Mouse (Mus musculus): ENCODE measurements around the gene Ylpm1.

Ylpm1 gene

DNA sequence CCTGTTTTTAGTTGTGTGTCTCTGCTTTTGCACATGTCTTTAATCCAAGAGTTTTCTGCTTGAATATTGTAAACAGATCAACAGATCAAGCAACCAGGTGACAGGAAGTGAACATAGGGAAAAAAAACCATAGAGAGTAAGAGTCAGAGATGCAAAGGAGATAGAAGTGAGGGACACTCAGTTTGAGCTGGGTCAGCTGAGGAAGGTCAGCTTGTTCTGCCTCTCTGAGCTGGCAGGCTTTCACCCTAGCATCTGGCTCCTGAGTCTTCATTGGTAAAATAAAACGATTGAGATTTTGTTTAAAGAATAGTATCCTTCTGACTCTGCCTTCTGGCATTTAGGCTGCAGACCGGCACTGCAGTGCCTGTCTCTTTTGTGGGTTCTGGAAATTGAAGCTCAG is 14.4 kb downstream of the Ylpm1 start:
- peak in 1 of 2 experiments; percentile 24 for DNase-seq

DNA sequence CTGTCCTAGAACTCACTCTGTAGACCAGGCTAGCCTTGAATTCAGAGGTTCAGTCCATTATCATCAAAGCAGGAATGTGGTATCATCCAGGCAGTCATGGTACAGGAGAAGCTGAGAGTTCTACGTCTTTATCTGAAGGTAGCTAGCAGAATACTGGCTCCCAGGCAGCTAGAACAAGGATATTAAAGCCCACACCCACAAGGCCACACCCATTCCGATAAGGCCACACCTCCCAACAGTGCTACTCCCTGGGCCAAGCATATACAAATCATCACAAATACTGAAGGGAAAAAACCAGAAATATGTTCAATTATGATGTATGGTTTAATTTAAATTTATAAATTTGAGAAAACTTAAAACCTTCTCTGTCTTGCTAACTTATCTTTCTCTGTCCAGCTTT is 16.1 kb downstream of the Ylpm1 start:
- no peak for DNase-seq

DNA sequence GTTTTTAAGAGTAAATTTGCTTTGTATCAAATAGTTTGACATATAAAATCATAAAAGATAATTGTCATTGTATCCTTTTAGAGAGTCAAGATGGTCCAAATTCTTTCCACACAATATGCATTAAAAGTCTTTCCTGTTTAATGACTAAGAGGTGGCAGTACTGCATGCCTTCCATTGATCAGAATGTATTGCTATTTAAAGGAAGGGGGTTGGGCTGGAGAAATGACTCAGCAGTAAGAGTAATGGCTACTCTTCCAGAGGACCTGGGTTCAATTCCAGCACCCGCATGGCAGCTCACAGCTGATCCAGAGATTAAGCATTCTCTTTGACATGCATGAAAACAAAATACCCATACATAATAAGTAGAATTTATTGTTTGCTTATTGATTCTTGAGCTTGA is 25.9 kb downstream of the Ylpm1 start:
- DNase-seq, result no peak

DNA sequence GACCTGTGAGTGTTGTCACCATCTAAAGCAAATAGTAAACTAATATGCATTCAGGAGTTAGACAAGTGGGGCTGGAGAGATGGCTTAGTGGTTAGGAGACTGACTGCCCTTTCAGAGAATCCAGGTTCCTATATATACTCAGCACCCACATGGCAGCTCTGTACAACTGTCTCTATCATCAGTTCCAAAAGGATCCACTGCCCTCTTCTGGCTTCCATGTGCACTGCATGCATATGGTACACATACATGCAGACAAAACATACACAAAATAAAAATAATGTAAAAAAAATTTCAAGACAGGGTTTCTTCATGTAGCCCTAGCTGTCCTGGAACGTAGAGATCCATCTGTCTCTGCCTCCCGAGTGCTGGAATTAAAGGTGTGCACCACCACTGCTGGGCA is 36.6 kb downstream of the Ylpm1 start:
- DNase-seq, result peak in 1 of 2 experiments; percentile 40

DNA sequence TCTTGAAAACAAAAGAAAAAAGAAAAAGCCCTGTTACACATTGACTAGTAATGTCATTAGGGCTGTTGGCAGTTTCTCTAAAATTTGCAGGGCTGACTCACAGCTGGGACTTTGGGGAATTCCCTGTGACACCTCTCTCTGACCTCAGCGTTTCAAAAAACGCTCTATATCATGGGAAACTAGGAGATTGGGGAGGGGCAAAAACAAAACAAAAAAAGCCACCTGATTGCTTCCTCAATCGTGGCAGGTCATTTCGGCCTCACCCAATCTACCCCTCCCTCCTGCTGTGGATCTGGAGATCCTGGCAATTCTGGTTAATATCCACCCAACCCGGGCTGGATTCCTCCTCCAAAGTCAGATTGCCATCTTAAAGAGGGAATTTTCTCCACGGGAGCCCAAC is 55.1 kb downstream of the Ylpm1 start:
- DNase-seq, result no peak

DNA sequence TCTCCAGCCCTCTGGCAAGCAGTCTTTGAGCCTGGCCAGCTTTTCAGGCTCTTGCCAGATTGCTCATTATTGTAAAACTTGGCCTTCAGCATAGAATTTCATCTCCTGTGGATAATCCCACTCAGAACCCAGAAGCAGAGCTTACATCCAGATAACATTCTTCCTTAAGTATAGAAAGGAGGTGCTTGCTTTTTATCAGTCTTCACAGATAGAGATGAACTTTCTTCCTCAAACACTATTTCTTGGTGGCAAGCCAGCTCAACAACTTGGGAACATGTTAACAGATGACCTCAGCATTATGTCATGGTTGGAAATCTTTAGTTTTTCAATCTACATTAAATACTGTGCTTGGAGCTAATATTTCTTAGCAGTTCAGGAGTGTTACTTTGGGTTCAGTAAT is 74.9 kb downstream of the Ylpm1 start:
- no peak for DNase-seq

DNA sequence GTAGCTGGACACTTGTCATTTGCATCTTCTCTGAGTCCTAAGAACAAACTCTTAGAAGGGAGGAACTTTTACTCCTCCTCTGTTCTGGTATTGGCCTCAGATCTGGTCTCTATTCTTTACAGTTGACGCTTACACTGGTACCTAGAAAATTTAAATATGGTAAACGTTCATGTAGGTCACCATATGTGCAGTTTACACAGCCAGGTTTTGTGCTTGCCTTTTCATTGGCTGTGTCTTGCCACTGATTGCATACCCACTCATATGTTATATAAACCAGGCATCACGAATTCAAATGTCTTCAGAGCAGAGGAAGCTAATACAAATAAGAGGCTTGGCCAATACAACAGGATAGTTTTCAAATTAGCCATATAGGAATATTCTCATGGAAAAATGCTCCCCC is 81.0 kb downstream of the Ylpm1 start:
- no peak for DNase-seq

DNA sequence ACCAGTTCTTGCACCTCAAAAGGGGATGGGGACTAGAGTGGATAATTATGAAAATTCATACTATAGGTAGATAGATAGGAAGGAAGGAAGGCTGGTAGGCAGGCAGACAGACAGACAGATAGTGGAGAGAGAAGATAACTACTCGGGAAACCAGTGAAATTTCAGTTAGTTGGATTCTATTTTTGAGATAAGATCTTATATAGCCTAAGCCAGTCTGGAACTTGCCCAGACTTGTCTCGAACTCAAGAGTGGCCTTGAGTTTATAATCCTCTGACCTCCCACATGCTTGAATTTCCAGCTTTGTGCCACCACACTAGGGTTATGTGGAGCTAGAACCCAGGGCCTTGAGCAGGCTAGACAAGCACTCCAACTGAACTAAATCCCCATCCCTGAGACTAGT is 88.1 kb downstream of the Ylpm1 start:
- DNase-seq, result no peak

DNA sequence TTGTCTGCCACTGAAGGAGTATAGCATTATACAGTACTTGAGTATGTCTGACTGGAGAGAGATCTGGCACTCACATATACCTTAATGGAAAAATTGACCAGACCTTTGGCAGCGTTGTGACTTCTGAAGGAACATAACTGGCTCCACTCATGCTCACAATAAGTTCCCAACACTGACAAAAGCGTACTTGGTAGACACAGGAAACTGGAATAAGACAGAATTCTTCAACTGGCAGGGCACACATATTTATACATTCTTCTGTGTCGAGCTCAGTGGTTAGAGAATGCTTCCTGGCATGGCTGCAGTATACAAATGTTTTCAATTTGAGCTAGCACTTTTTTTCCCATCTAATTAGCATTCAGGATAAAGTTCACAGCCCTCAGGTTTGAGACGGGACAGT is 88.8 kb downstream of the Ylpm1 start:
- no peak for DNase-seq

DNA sequence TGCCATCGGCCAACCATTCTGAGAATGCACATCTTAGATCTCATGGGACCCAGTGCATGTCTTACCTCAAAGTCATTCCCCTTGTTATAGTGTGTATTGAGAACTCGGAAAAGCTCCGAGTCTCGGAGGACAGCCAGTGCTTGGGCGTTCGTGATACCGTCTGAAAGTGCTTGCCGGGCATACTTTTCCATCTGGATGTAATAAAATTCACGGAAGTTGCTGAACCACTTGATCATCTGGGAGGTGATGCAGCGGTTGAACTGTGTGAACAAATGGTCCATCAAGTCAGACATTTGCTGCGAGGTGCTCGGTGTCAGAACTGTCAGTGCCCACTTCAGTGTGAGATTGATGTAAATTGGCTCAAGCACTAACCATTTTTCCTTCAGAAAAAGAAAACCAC is 91.7 kb downstream of the Ylpm1 start:
- no peak for DNase-seq

DNA sequence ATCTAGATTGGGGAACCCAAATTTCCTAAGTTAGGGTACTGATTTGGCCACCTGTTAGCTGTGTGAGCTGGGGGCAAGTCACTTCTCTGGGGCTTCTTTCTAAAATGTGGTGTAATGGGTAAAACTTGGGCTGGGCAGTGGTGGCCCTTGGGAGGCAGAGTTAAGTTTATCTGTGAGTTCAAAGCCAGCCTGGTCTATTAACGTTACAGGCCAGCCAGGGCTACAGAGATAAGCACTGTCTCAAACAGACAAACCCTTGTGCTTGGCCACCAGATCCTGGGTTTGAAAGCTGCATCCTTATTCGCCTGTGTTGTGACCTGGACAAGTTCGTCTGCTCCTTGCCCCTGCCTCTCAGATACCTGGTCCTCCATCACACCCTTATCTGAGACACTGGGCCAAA is 95.1 kb downstream of the Ylpm1 start:
- no peak for DNase-seq

DNA sequence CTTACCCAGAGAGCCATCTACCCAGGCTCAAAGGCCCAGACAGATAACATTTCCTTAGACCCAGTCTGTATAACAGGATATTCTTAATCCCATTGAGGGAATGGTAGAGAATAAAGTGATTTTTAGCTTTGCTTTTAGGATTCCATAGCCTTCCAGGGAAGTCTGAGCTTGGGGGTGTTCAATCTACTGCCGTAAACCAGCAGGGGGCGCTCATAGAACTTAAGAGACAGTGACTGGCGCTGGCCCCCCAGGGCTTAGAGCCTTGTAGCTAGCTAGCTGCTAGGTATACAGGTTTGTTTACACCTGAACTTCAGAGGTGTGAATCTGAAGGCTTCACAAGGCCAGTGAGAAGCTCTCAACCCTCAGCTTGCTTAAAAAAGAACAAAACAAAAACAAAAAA is 96.1 kb downstream of the Ylpm1 start:
- DNase-seq, result peak; percentile 69 to 86

DNA sequence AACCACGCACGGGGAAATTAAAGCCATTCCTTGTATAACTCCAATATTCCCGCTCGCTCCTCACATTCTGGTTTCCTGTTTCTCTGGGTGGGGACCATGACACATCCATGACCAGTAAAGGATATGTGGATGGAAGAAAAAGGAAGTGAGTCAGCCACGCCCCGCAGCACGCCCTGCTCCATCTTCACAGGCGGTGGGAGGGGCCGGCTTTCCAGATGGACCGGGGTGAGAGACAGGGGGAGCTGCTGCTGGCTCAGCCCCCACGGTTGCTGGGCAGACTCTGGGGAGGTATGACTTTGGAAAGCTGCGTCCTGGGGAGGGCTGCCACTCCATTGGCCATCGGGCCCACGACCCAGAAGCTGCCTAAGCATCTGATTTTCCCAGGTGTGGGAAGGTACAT is 97.9 kb downstream of the Ylpm1 start:
- DNase-seq, result peak in 1 of 2 experiments; percentile 34

DNA sequence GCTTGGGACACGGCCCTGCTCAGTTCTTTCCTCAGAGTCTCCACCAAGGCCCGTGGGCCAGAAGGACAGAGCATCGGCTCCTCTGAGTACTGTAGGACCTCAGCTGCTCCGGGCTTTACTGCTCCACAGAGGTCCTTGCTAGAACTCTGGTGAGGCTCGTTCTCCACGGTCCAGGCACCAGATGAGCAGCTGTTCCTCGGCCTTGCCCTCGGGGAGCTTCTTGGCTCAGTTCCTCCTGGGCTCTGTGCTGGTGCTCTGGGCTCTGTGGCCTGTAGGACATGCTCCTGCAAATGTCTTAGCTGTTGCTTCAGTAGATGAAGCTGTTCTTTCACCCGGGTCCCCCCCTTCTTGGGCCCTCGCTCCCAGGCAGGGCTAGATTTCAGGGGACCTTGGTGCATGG is 98.6 kb downstream of the Ylpm1 start:
- DNase-seq, result peak; percentile 41 to 49

DNA sequence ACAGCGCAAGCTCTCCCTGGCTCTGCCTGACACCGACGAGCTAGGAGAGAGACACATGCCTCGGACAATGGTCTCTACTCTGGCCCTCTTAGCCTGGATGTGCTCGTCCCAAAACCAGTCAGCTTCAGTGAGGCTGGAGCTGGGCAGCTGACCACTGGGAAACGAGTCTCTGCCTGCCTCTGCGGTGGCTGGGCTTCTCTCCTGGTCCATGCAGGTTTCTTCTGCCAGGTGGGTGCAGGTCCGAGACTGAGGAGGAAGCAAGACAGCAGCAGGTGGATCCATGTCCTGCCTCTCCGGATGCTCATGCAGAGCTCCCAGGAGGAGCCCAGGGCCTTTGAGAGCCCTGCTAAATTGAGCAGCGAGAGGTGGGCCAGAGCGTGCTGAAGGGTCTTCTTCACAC is 99.0 kb downstream of the Ylpm1 start:
- no peak for DNase-seq

DNA sequence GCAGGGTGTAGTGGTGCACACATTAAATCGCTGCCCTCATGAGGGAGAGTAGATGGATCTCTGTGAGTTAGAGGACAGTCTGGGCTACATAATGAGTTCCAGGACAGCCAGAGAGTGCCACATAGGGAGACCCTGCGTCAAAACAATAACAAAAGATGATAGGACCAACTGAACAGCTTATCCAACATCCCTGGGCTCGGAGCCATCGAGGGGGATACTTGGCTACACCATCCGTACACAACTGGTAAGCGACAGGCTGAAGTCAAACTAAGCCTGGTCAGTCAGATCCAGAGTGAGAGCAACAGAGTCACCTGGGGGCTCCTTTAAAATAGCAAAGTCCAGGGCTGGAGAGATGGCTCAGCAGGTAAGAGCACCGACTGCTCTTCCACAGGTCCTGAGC is 99.7 kb downstream of the Ylpm1 start:
- no peak for DNase-seq

DNA sequence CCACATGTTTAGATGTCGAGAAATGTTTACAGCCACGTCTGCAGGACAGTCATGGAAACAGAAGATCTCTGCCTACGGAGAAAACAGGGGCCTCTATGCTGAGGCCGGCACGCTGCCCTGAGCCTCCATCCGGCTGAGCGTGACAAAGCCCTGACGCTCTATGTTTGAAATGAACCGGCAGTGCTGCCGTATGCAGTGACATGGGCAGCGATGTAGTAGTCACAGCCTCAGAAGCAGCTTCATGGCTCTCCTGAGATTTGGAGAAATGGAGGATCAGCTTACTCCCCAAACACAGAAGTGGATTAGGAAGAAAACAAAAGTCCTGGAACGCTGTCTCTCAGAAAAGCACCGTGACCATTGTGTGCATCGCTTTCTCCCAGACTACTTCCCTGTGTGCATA is 104.9 kb downstream of the Ylpm1 start:
- no peak for DNase-seq

DNA sequence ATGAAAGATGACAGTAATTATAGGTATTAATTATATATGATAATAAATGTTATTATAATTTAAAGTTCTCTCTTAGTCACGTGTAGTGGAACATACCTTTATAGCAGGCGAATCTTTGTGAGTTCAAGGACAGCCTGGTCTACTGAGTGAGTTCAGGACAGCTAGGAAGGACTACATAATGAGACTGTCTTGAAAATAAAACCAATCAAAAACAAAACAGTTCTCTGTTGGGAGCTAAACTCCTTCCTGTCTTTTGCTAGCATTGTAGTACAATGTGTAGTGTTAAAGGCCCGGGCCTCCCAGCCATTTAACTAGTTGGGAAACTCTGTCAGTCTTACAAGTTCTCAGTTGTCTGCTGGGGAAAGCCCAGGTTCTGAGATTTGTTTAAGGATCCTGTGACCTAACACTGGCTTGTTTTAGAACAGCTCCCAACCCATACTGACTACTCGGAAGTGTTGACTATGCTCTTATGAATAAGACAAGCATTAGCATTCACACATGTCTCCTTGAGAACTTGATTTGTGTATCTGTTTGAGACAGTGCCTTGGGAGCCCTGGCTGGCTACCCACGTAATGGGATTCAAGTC is 105.5 kb downstream of the Ylpm1 start:
- DNase-seq, result no peak

DNA sequence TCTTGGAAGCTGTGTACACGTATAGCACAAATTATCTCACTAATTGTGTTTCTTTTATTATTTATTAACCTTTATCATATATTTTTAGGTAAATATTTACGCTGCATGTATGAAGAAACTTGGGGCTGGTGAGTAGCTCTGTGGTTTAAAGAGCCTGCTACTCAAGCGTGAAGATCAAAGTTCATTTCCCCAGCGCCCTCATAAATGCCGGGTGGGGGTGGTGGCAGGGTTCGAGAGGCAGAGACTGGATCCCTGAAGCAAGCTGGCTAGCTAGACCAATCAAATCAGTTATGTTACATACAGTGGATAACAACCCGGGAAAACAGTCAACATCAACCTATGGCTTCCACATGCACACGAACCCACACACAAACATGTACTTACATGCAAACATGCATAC is 107.0 kb downstream of the Ylpm1 start:
- DNase-seq, result no peak

DNA sequence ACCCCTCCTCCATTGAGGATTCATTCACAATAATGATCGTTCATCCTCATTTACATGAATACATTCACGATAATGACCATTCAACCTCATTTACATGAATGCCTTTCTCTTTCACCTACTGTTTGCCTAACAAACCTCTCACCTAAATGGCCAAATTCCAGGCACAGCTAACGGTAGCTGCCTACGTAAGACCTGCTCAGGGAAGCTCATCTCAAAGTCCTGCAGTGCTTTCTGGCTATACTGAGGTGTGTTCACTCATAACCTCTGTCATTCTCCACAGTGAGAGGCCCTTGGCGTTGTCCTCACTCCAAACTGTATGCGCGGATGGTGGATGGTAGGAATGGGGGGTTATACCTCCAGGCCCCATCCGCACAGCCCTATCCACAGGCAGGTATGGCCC is 108.7 kb downstream of the Ylpm1 start:
- DNase-seq, result no peak

DNA sequence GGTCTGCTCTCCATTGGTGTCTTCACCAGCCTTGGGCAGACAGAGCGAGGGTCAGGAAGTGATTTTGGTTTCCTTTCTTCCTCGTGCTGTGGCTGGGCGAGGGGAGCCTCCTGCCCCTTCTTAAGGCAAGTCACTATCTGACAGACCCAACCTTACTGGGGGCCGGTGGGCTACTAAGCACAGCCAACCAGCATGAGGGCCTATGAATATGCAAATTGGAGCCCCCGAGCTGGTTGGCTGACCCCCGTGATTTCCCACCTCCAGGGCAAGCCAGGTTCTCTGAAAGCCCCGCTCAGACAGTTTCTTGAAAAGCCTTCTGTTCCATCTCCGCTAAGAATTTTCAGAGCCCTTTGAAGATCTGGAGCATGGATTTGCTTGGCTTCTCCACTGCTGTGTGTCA is 110.2 kb downstream of the Ylpm1 start:
- DNase-seq, result no peak

DNA sequence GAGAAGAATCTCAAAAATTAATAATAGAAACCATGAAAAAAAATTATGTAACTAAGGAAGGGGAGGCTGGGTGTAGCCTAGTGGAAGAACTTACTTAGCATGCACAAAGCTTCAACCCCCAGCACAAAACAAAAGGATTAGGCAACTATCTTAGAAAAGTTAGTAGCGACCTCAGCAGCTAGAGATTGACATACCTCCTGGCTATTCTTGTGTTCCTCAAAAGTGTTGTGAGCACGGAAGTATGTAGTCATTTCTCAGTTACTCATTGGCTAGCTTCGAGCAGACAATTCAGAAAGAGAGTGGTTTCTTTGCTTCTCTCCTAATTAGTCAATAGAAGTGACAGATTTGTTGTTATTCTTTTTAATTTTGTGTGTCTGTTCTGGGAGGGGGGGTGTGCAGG is 112.5 kb downstream of the Ylpm1 start:
- no peak for DNase-seq

DNA sequence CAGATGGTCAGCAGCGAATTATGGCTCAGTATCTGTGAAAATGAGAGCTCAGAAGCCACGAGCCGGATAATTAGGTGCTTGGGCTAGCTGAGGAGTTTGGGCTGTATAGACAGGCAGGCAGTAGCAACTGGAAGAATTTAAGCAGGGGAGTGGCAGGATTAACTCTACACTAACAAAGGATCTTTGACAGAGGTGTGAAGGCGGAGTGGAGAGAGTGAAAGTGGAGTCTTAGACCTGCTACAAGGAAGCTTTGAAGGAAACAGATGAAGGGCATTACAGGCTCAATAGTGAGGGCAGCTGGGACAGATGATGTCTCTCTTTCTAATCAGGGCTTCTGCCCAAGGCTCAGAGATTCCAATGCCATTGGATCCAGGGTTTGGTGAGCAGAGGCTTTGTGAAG is 113.3 kb downstream of the Ylpm1 start:
- no peak for DNase-seq

DNA sequence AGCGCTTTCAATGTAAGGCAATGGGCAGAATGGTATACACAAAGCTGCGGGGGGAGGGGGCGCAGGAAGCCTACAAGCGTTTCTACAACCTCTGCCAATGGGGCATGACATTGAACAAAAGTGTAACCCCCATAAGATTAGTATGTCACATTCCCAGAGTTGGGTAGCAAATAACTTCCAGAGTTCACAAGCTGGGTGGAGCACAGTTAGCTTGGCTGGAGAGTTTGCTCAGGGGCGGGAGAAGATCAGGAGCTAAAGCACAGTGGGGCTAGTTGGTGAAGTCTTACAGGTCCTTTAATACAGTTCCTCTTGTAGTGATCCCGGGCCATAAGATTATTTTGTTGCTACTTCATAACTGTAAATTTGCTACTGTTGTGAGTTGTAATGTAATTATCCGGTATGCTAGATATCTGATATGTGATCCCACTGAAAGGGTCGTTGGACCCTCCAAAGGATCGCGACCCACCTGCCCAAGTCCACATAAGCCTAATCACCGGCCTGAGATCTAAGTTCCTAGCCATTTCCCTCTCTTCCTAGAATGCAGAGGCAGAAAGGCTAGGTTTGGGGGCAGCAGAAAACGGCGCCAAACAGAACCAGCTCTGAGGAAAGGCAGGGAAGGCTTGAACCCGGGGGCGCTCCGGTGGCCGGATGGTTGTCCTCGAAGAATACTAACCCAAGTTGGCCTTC is 114.0 kb downstream of the Ylpm1 start:
- DNase-seq, result peak; percentile 19 to 36
